Mouse (Mus musculus): ENCODE measurements at regions not wholly inside any gene's neighbourhood (a gene's known extent, or its start where the extent isn't known, plus 50 kb on each side); places are given as distances from the start of the nearest gene placed in this dataset.

- Histone ChIP-seq H3K4me3 (ENCODE audit: insufficient read depth, low read depth, low read length) (no peak overlapping the region), H3K4me1 (ENCODE audit: control insufficient read depth, insufficient read depth, low read length) (no peaks in the 10 kb centered on the region), H3K27ac (replicated peaks; ENCODE audit: insufficient read depth, low read depth, low read length) (no peak overlapping the region), H3K36me3 (ENCODE audit: control insufficient read depth, insufficient read depth, low read length) (no peaks in the 10 kb centered on the region), H3K9ac (ENCODE audit: low read depth, low read length) (no peak overlapping the region), H3K79me2 (ENCODE audit: control insufficient read depth, insufficient read depth, low read length) (no peaks in the 10 kb centered on the region), H3K27me3 (ENCODE audit: control insufficient read depth, insufficient read depth, low read length) (no peaks in the 10 kb centered on the region)
- TF ChIP-seq CTCF (IDR thresholded peaks at IDR 0.05; ENCODE audit: low read depth, low read length) (no peak), POLR2A (IDR thresholded peaks at IDR 0.05; ENCODE audit: extremely low read depth, insufficient read depth, low read length) (no peak)
- DNase-seq (ENCODE audit: extremely low read depth, low read depth, low spot score), result no peak
- WGBS, result 77% methylated on average over 4 of the region's 4 CpGs
These were observed 435.3 kb upstream of the Ccnh start for GRCm38 (mm10) chr13:84753751-84754500.

- Histone ChIP-seq H3K9ac (ENCODE audit: low read depth, low read length) (no peak overlapping the region), H3K27ac (replicated peaks; ENCODE audit: insufficient read depth, low read depth, low read length) (no peak overlapping the region), H3K79me2 (ENCODE audit: control insufficient read depth, insufficient read depth, low read length) (no peaks in the 10 kb centered on the region), H3K4me3 (ENCODE audit: insufficient read depth, low read depth, low read length) (no peak overlapping the region), H3K36me3 (ENCODE audit: control insufficient read depth, insufficient read depth, low read length) (no peaks in the 10 kb centered on the region), H3K27me3 (ENCODE audit: control insufficient read depth, insufficient read depth, low read length) (no peaks in the 10 kb centered on the region), H3K4me1 (ENCODE audit: control insufficient read depth, insufficient read depth, low read length) (no peaks in the 10 kb centered on the region)
- WGBS, result 80% methylated on average over 8 of the region's 8 CpGs
- no peak for DNase-seq (ENCODE audit: extremely low read depth, low read depth, low spot score)
- TF ChIP-seq POLR2A (IDR thresholded peaks at IDR 0.05; ENCODE audit: extremely low read depth, insufficient read depth, low read length), result no peak
- no peak for TF ChIP-seq CTCF (IDR thresholded peaks at IDR 0.05; ENCODE audit: low read depth, low read length)
These were observed 434.1 kb upstream of the Ccnh start for GRCm38 (mm10) chr13:84754821-84755725.

- no peaks in the 10 kb centered on the region for H3K4me1 ChIP-seq (ENCODE audit: control insufficient read depth, insufficient read depth, low read length)
- no peaks in the 10 kb centered on the region for H3K79me2 ChIP-seq (ENCODE audit: control insufficient read depth, insufficient read depth, low read length)
- no peak overlapping the region for H3K9ac ChIP-seq (ENCODE audit: low read depth, low read length)
- no peak for DNase-seq (ENCODE audit: extremely low read depth, low read depth, low spot score)
- WGBS, result 79% methylated on average over 6 of the region's 6 CpGs
- no peaks in the 10 kb centered on the region for H3K36me3 ChIP-seq (ENCODE audit: control insufficient read depth, insufficient read depth, low read length)
- H3K27me3 ChIP-seq (ENCODE audit: control insufficient read depth, insufficient read depth, low read length), result no peaks in the 10 kb centered on the region
- TF ChIP-seq POLR2A (IDR thresholded peaks at IDR 0.05; ENCODE audit: extremely low read depth, insufficient read depth, low read length) (no peak), CTCF (IDR thresholded peaks at IDR 0.05; ENCODE audit: low read depth, low read length) (no peak)
- no peak overlapping the region for H3K27ac ChIP-seq (replicated peaks; ENCODE audit: insufficient read depth, low read depth, low read length)
- no peak overlapping the region for H3K4me3 ChIP-seq (ENCODE audit: insufficient read depth, low read depth, low read length)
These were observed 432.3 kb upstream of the Ccnh start for GRCm38 (mm10) chr13:84756796-84757335.

GRCm38 (mm10) chr13:84757896-84758567 is 431.2 kb upstream of the Ccnh start:
- no peak for TF ChIP-seq CTCF (IDR thresholded peaks at IDR 0.05; ENCODE audit: low read depth, low read length)
- no peak for TF ChIP-seq POLR2A (IDR thresholded peaks at IDR 0.05; ENCODE audit: extremely low read depth, insufficient read depth, low read length)
- Histone ChIP-seq H3K4me3 (ENCODE audit: insufficient read depth, low read depth, low read length) (no peak overlapping the region), H3K36me3 (ENCODE audit: control insufficient read depth, insufficient read depth, low read length) (no peaks in the 10 kb centered on the region), H3K27ac (replicated peaks; ENCODE audit: insufficient read depth, low read depth, low read length) (no peak overlapping the region), H3K9ac (ENCODE audit: low read depth, low read length) (no peak overlapping the region), H3K27me3 (ENCODE audit: control insufficient read depth, insufficient read depth, low read length) (no peaks in the 10 kb centered on the region), H3K79me2 (ENCODE audit: control insufficient read depth, insufficient read depth, low read length) (no peaks in the 10 kb centered on the region), H3K4me1 (ENCODE audit: control insufficient read depth, insufficient read depth, low read length) (no peaks in the 10 kb centered on the region)
- DNase-seq (ENCODE audit: extremely low read depth, low read depth, low spot score), result no peak
- WGBS, result 49% methylated on average over 10 of the region's 10 CpGs

GRCm38 (mm10) chr13:84758568-84758900 is 430.7 kb upstream of the Ccnh start:
- DNase-seq (ENCODE audit: extremely low read depth, low read depth, low spot score), result peak; percentile 11
- 1% methylated on average over 6 of the region's 6 CpGs for WGBS
- no peaks in the 10 kb centered on the region for H3K27me3 ChIP-seq (ENCODE audit: control insufficient read depth, insufficient read depth, low read length)
- H3K27ac ChIP-seq (replicated peaks; ENCODE audit: insufficient read depth, low read depth, low read length), result no peak overlapping the region
- TF ChIP-seq CTCF (IDR thresholded peaks at IDR 0.05; ENCODE audit: low read depth, low read length) (peak; percentile 50), POLR2A (IDR thresholded peaks at IDR 0.05; ENCODE audit: extremely low read depth, insufficient read depth, low read length) (no peak)
- no peak overlapping the region for H3K9ac ChIP-seq (ENCODE audit: low read depth, low read length)
- no peaks in the 10 kb centered on the region for H3K79me2 ChIP-seq (ENCODE audit: control insufficient read depth, insufficient read depth, low read length)
- H3K36me3 ChIP-seq (ENCODE audit: control insufficient read depth, insufficient read depth, low read length), result no peaks in the 10 kb centered on the region
- H3K4me3 ChIP-seq (ENCODE audit: insufficient read depth, low read depth, low read length), result no peak overlapping the region
- no peaks in the 10 kb centered on the region for H3K4me1 ChIP-seq (ENCODE audit: control insufficient read depth, insufficient read depth, low read length)

All from liver, adult 2 months (tissue).